Mouse (Mus musculus): Measurements from ENCODE around the gene Gapvd1.

DNA sequence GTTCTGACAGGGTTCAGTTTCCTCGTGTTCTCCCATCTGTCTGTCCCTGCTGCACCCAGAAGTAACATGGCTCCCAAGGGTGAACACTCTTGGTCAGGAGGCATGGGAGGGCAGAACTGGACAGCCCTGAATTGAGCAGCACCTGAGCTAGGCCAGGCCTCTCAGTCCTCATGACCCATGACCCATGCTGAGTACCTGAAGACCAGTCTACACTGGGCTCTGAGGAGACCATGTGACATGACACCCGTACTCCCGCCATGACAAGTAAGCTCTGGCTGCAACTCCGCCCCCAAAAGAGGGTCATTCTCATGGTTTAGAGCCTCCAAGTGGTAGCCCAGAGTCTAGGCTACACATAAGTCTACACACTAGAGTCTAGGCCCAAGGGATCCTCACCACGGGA, 115.3 kb downstream of the Gapvd1 start:
- no peak for TF ChIP-seq CTCF (IDR thresholded peaks at IDR 0.05; ENCODE audit: low read depth, low read length)
- TF ChIP-seq POLR2A (IDR thresholded peaks at IDR 0.05; ENCODE audit: extremely low read depth, insufficient read depth, low read length), result no peak
